Mouse (Mus musculus) heart, postnatal 0 days (tissue): ENCODE measurements at regions not wholly inside any gene's neighbourhood (a gene's known extent, or its start where the extent isn't known, plus 50 kb on each side); places are given as distances from the start of the nearest gene placed in this dataset.

Experiments
- CTCF ChIP-seq: IDR thresholded peaks from 2 replicates; pipeline ENCODE4 v1.5.1; 2016; ENCODE audit warnings: antibody characterized with exemption, control low read depth, low read depth
- EP300 ChIP-seq: IDR thresholded peaks from 2 replicates; pipeline ENCODE4 v1.6.1; 2016; ENCODE audit warnings: antibody characterized with exemption, low read depth

GRCm38 (mm10) chr6:98482319-98482718 lies 139.8 kb upstream of the Gm765 start:
- no peak for TF ChIP-seq EP300
- no peak for TF ChIP-seq CTCF
